Mouse (Mus musculus): ENCODE data around the gene Arhgap15. TPM values are rescaled to one million over a fixed set of nuclear protein-coding genes. Genes with fewer than 3 reads are reported as not detected.

Arhgap15 gene
- total RNA-seq, 1 experiment = not detected

GRCm38 (mm10) chr2:44241657-44242454, 493.2 kb downstream of the Arhgap15 start:
- no peak for DNase-seq (ENCODE audit: low read depth, low spot score)
- Histone ChIP-seq H3K4me1 (ENCODE audit: control insufficient read depth in 2 of 2, insufficient read depth in 2 of 2, low read length in 2 of 2, poor library complexity in 1 of 2) (no peaks in the 10 kb centered on the region), H3K9me3 (ENCODE audit: control insufficient read depth, insufficient read depth, low read depth, low read length) (no peaks in the 10 kb centered on the region), H3K9ac (ENCODE audit: insufficient read depth, low read depth, low read length, poor library complexity, severe bottlenecking) (no peak overlapping the region), H3K27ac (ENCODE audit: insufficient read depth, low read depth, low read length, poor library complexity, severe bottlenecking) (no peak overlapping the region), H3K4me3 (ENCODE audit: insufficient read depth in 1 of 2, low read depth in 1 of 2, low read length in 2 of 2, poor library complexity in 1 of 2, severe bottlenecking in 1 of 2) (no peak overlapping the region), H3K36me3 (ENCODE audit: control insufficient read depth, insufficient read depth, low read length, poor library complexity, severe bottlenecking) (no peaks in the 10 kb centered on the region)
- TF ChIP-seq ZNF384 (IDR thresholded peaks at IDR 0.05; ENCODE audit: low read depth, low read length) = no peak
- no peak for TF ChIP-seq CHD2 (IDR thresholded peaks at IDR 0.05; ENCODE audit: low read depth, low read length)
- TF ChIP-seq ZC3H11A (IDR thresholded peaks at IDR 0.05; ENCODE audit: borderline replicate concordance, low read depth, low read length) = no peak
- no peak for TF ChIP-seq MAFK (IDR thresholded peaks at IDR 0.05; ENCODE audit: insufficient read depth, low read depth, low read length)
- TF ChIP-seq HCFC1 (IDR thresholded peaks at IDR 0.05; ENCODE audit: borderline replicate concordance, insufficient read depth, low read length) = no peak
- in situ Hi-C loops (cut with MboI; ENCODE audit: low sequenced_read_pairs in 2 of 2, unreplicated experiment in 2 of 2) = no loop called here

GRCm38 (mm10) chr2:44242628-44243255, 494.1 kb downstream of the Arhgap15 start:
- in situ Hi-C loops (cut with MboI; ENCODE audit: low sequenced_read_pairs in 2 of 2, unreplicated experiment in 2 of 2) = no loop called here
- no peaks in the 10 kb centered on the region for H3K36me3 ChIP-seq (ENCODE audit: control insufficient read depth, insufficient read depth, low read length, poor library complexity, severe bottlenecking)
- H3K27ac ChIP-seq (ENCODE audit: insufficient read depth, low read depth, low read length, poor library complexity, severe bottlenecking) = no peak overlapping the region
- no peak overlapping the region for H3K4me3 ChIP-seq (ENCODE audit: insufficient read depth in 1 of 2, low read depth in 1 of 2, low read length in 2 of 2, poor library complexity in 1 of 2, severe bottlenecking in 1 of 2)
- no peaks in the 10 kb centered on the region for H3K4me1 ChIP-seq (ENCODE audit: control insufficient read depth in 2 of 2, insufficient read depth in 2 of 2, low read length in 2 of 2, poor library complexity in 1 of 2)
- no peaks in the 10 kb centered on the region for H3K9me3 ChIP-seq (ENCODE audit: control insufficient read depth, insufficient read depth, low read depth, low read length)
- no peak overlapping the region for H3K9ac ChIP-seq (ENCODE audit: insufficient read depth, low read depth, low read length, poor library complexity, severe bottlenecking)
- no peak for DNase-seq (ENCODE audit: low read depth, low spot score)
- TF ChIP-seq HCFC1 (IDR thresholded peaks at IDR 0.05; ENCODE audit: borderline replicate concordance, insufficient read depth, low read length) = no peak
- TF ChIP-seq CHD2 (IDR thresholded peaks at IDR 0.05; ENCODE audit: low read depth, low read length) = no peak
- TF ChIP-seq ZC3H11A (IDR thresholded peaks at IDR 0.05; ENCODE audit: borderline replicate concordance, low read depth, low read length) = no peak
- TF ChIP-seq ZNF384 (IDR thresholded peaks at IDR 0.05; ENCODE audit: low read depth, low read length) = no peak
- TF ChIP-seq MAFK (IDR thresholded peaks at IDR 0.05; ENCODE audit: insufficient read depth, low read depth, low read length) = no peak

DNA sequence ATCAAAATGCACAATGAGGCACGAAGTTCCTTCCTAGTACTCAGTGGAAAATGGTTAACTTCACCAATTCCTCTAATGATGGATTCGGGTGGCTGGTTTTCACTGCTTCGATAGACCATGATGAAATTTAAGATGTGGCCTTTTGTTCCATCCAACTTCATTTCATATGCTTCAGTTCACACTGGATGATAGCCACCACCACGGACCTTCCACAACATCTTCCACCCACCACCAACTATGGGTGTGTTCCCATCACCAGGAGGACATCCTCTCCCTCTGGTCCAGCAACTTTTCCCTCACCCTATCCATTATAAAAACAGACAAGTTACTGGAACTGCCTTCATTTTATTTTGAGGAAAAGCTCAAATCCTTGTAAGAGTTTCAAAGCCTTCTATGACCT, 506.7 kb downstream of the Arhgap15 start:
- Histone ChIP-seq H3K27ac (ENCODE audit: insufficient read depth, low read depth, low read length, poor library complexity, severe bottlenecking) (no peak overlapping the region), H3K4me1 (ENCODE audit: control insufficient read depth in 2 of 2, insufficient read depth in 2 of 2, low read length in 2 of 2, poor library complexity in 1 of 2) (no peaks in the 10 kb centered on the region), H3K4me3 (ENCODE audit: insufficient read depth in 1 of 2, low read depth in 1 of 2, low read length in 2 of 2, poor library complexity in 1 of 2, severe bottlenecking in 1 of 2) (no peak overlapping the region), H3K36me3 (ENCODE audit: control insufficient read depth, insufficient read depth, low read length, poor library complexity, severe bottlenecking) (no peaks in the 10 kb centered on the region), H3K9ac (ENCODE audit: insufficient read depth, low read depth, low read length, poor library complexity, severe bottlenecking) (no peak overlapping the region), H3K9me3 (ENCODE audit: control insufficient read depth, insufficient read depth, low read depth, low read length) (no peaks in the 10 kb centered on the region)
- in situ Hi-C loops (cut with MboI; ENCODE audit: low sequenced_read_pairs in 2 of 2, unreplicated experiment in 2 of 2) = no loop called here
- DNase-seq (ENCODE audit: low read depth, low spot score) = no peak
- TF ChIP-seq HCFC1 (IDR thresholded peaks at IDR 0.05; ENCODE audit: borderline replicate concordance, insufficient read depth, low read length) (no peak), MAFK (IDR thresholded peaks at IDR 0.05; ENCODE audit: insufficient read depth, low read depth, low read length) (no peak), ZC3H11A (IDR thresholded peaks at IDR 0.05; ENCODE audit: borderline replicate concordance, low read depth, low read length) (no peak), CHD2 (IDR thresholded peaks at IDR 0.05; ENCODE audit: low read depth, low read length) (no peak), ZNF384 (IDR thresholded peaks at IDR 0.05; ENCODE audit: low read depth, low read length) (no peak)

DNA sequence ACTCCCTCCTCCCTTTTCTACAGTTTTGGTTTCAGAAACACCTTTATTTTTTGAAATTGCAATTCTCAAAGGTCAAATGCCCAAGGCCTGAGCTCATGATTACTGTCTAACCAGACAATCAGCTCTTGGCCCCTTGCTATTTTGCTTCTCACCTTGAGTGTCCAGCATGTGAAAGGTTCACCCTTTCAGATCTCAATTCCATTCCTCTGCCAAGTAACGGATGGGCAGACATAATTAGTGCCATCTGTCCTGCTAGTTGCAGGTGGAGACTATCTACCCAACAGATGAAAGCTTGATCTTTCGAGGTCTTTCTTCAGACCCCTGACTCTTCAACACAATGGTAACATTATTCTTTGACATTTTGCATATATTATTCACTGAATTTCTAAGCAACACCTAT, 509.3 kb downstream of the Arhgap15 start:
- in situ Hi-C loops (cut with MboI; ENCODE audit: low sequenced_read_pairs in 2 of 2, unreplicated experiment in 2 of 2) = no loop called here
- no peak for TF ChIP-seq ZC3H11A (IDR thresholded peaks at IDR 0.05; ENCODE audit: borderline replicate concordance, low read depth, low read length)
- TF ChIP-seq CHD2 (IDR thresholded peaks at IDR 0.05; ENCODE audit: low read depth, low read length) = no peak
- TF ChIP-seq HCFC1 (IDR thresholded peaks at IDR 0.05; ENCODE audit: borderline replicate concordance, insufficient read depth, low read length) = no peak
- no peak for TF ChIP-seq ZNF384 (IDR thresholded peaks at IDR 0.05; ENCODE audit: low read depth, low read length)
- no peak for TF ChIP-seq MAFK (IDR thresholded peaks at IDR 0.05; ENCODE audit: insufficient read depth, low read depth, low read length)
- H3K36me3 ChIP-seq (ENCODE audit: control insufficient read depth, insufficient read depth, low read length, poor library complexity, severe bottlenecking) = no peaks in the 10 kb centered on the region
- no peak overlapping the region for H3K27ac ChIP-seq (ENCODE audit: insufficient read depth, low read depth, low read length, poor library complexity, severe bottlenecking)
- DNase-seq (ENCODE audit: low read depth, low spot score) = no peak
- no peaks in the 10 kb centered on the region for H3K9me3 ChIP-seq (ENCODE audit: control insufficient read depth, insufficient read depth, low read depth, low read length)
- no peak overlapping the region for H3K4me3 ChIP-seq (ENCODE audit: insufficient read depth in 1 of 2, low read depth in 1 of 2, low read length in 2 of 2, poor library complexity in 1 of 2, severe bottlenecking in 1 of 2)
- no peak overlapping the region for H3K9ac ChIP-seq (ENCODE audit: insufficient read depth, low read depth, low read length, poor library complexity, severe bottlenecking)
- no peaks in the 10 kb centered on the region for H3K4me1 ChIP-seq (ENCODE audit: control insufficient read depth in 2 of 2, insufficient read depth in 2 of 2, low read length in 2 of 2, poor library complexity in 1 of 2)
